Mouse (Mus musculus) midbrain, postnatal 0 days (tissue): ENCODE measurements at regions not wholly inside any gene's neighbourhood (a gene's known extent, or its start where the extent isn't known, plus 50 kb on each side); places are given as distances from the start of the nearest gene placed in this dataset.

Experiments used
- ATAC-seq: fragments of 200-750 bp; cut with Nextera tagmentation; 2 replicates; pipeline ENCODE4 v1.8.0; 2017; ENCODE audit warnings: moderate number of reproducible peaks, mild to moderate bottlenecking, moderate TSS enrichment, moderate library complexity; ENCODE audit not compliant: low FRiP score
- DNase-seq: peaks from one replicate; pipeline ENCODE4 v3.0.0-alpha.2; 2015; ENCODE audit warnings: low spot score
- H3K27ac ChIP-seq: fragments of 300-500 bp; sonication (generic); 2 replicates; pipeline ENCODE4 v1.5.1; 2014; ENCODE audit warnings: low read depth, mild to moderate bottlenecking, low read length, mixed read lengths
- H3K27me3 ChIP-seq: fragments of 300-500 bp; sonication (generic); 2 replicates; pipeline ENCODE4 v1.6.1; 2014; ENCODE audit warnings: low read length, control low read depth, mixed read lengths; ENCODE audit not compliant: insufficient read depth
- H3K36me3 ChIP-seq: fragments of 300-500 bp; sonication (generic); 2 replicates; pipeline ENCODE4 v1.6.1; 2014; ENCODE audit warnings: low read length, control low read depth, mixed read lengths; ENCODE audit not compliant: insufficient read depth
- H3K4me1 ChIP-seq: fragments of 300-500 bp; sonication (generic); 2 replicates; pipeline ENCODE4 v1.6.1; 2014; ENCODE audit warnings: mild to moderate bottlenecking, control low read depth, antibody characterized with exemption, low read length, mixed read lengths; ENCODE audit not compliant: insufficient read depth
- H3K4me2 ChIP-seq: fragments of 300-500 bp; sonication (generic); 2 replicates; pipeline ENCODE4 v1.6.1; 2014; ENCODE audit warnings: low read depth, mild to moderate bottlenecking, low read length, mixed read lengths; ENCODE audit not compliant: poor library complexity, severe bottlenecking
- H3K4me3 ChIP-seq: fragments of 300-500 bp; sonication (generic); 2 replicates; pipeline ENCODE4 v1.5.1; 2014; ENCODE audit warnings: low read depth, mild to moderate bottlenecking, low read length, moderate library complexity
- H3K9ac ChIP-seq: fragments of 300-500 bp; sonication (generic); replicated peaks from 2 replicates; pipeline ENCODE4 v1.6.1; 2014; ENCODE audit warnings: mild to moderate bottlenecking, low read length, moderate library complexity, mixed read lengths; ENCODE audit not compliant: poor library complexity, severe bottlenecking
- H3K9me3 ChIP-seq: fragments of 300-500 bp; sonication (generic); 2 replicates; pipeline ENCODE4 v1.6.1; 2016; ENCODE audit warnings: low read length, control low read depth
- CTCF ChIP-seq: IDR thresholded peaks from 2 replicates; pipeline ENCODE4 v1.5.1; 2016; ENCODE audit warnings: antibody characterized with exemption, mild to moderate bottlenecking
- WGBS: fragments of 180-500 bp; shearing (Covaris S2); extraction: QIAGEN DNeasy Blood & Tissue Kit; methylation state at CpG from one replicate; pipeline ENCODE4 v1.1.7; 2014; 5-methylcytosine and 5-hydroxymethylcytosine counted together

GRCm38 (mm10) chr16:73230599-73230998 lies 922.5 kb downstream of the Robo1 start:
- Histone ChIP-seq H3K36me3 (no peaks in the 10 kb centered on the region), H3K4me1 (no peaks in the 10 kb centered on the region), H3K27ac (no peak overlapping the region), H3K9ac (no peak overlapping the region), H3K9me3 (no peaks in the 10 kb centered on the region), H3K4me3 (no peak overlapping the region), H3K27me3 (no peaks in the 10 kb centered on the region), H3K4me2 (no peak overlapping the region)
- DNase-seq: peak; percentile 15
- no peak for ATAC-seq
- no peak for TF ChIP-seq CTCF
- WGBS: 38% methylated on average over 2 of the region's 2 CpGs

GRCm38 (mm10) chr16:73217555-73217954 lies 909.4 kb downstream of the Robo1 start:
- H3K27me3 ChIP-seq: no peaks in the 10 kb centered on the region
- ATAC-seq: no peak
- no peak for DNase-seq
- TF ChIP-seq CTCF: no peak
- H3K9me3 ChIP-seq: no peaks in the 10 kb centered on the region
- H3K4me2 ChIP-seq: no peak overlapping the region
- no peaks in the 10 kb centered on the region for H3K36me3 ChIP-seq
- no peaks in the 10 kb centered on the region for H3K4me1 ChIP-seq
- no peak overlapping the region for H3K27ac ChIP-seq
- no peak overlapping the region for H3K4me3 ChIP-seq
- H3K9ac ChIP-seq: no peak overlapping the region
- 70% methylated on average over 4 of the region's 4 CpGs for WGBS

GRCm38 (mm10) chr16:73203542-73203941 lies 895.4 kb downstream of the Robo1 start:
- no peaks in the 10 kb centered on the region for H3K9me3 ChIP-seq
- ATAC-seq (no peak), DNase-seq (peak; percentile 6)
- WGBS: 85% methylated on average over 11 of the region's 11 CpGs
- H3K4me2 ChIP-seq: no peak overlapping the region
- no peak overlapping the region for H3K4me3 ChIP-seq
- no peaks in the 10 kb centered on the region for H3K4me1 ChIP-seq
- no peak overlapping the region for H3K9ac ChIP-seq
- H3K27me3 ChIP-seq: no peaks in the 10 kb centered on the region
- no peaks in the 10 kb centered on the region for H3K36me3 ChIP-seq
- H3K27ac ChIP-seq: no peak overlapping the region
- TF ChIP-seq CTCF: no peak

GRCm38 (mm10) chr16:73200991-73201390 lies 892.9 kb downstream of the Robo1 start:
- H3K4me2 ChIP-seq: no peak overlapping the region
- H3K36me3 ChIP-seq: no peaks in the 10 kb centered on the region
- ATAC-seq: no peak
- no peaks in the 10 kb centered on the region for H3K4me1 ChIP-seq
- no peak overlapping the region for H3K4me3 ChIP-seq
- WGBS: 34% methylated on average over 3 of the region's 3 CpGs
- TF ChIP-seq CTCF: no peak
- H3K27ac ChIP-seq: no peak overlapping the region
- H3K27me3 ChIP-seq: no peaks in the 10 kb centered on the region
- H3K9me3 ChIP-seq: no peaks in the 10 kb centered on the region
- no peak for DNase-seq
- H3K9ac ChIP-seq: no peak overlapping the region

- H3K4me2 ChIP-seq: no peak overlapping the region
- H3K4me3 ChIP-seq: no peak overlapping the region
- no peak overlapping the region for H3K27ac ChIP-seq
- H3K9ac ChIP-seq: no peak overlapping the region
- ATAC-seq: no peak
- no peaks in the 10 kb centered on the region for H3K27me3 ChIP-seq
- no peaks in the 10 kb centered on the region for H3K9me3 ChIP-seq
- H3K4me1 ChIP-seq: no peaks in the 10 kb centered on the region
- TF ChIP-seq CTCF: no peak
- H3K36me3 ChIP-seq: no peaks in the 10 kb centered on the region
- 75% methylated on average over 5 of the region's 5 CpGs for WGBS
- no peak for DNase-seq
These were observed 874.7 kb downstream of the Robo1 start for GRCm38 (mm10) chr16:73182776-73183175.

- no peak for ATAC-seq
These were observed 874.2 kb downstream of the Robo1 start for GRCm38 (mm10) chr16:73182258-73182657.

More at GRCm38 (mm10) chr16:73182258-73182657, 874.2 kb downstream of the Robo1 start:
- TF ChIP-seq CTCF: no peak
- no peak overlapping the region for H3K27ac ChIP-seq
- no peak overlapping the region for H3K4me2 ChIP-seq
- no peak overlapping the region for H3K4me3 ChIP-seq
- no peaks in the 10 kb centered on the region for H3K9me3 ChIP-seq
- no peaks in the 10 kb centered on the region for H3K27me3 ChIP-seq
- DNase-seq: peak; percentile 40
- no peak overlapping the region for H3K9ac ChIP-seq
- H3K4me1 ChIP-seq: no peaks in the 10 kb centered on the region
- H3K36me3 ChIP-seq: no peaks in the 10 kb centered on the region
- WGBS: 62% methylated on average over 7 of the region's 7 CpGs
